Mouse (Mus musculus) midbrain, postnatal 0 days (tissue): ENCODE measurements at regions not wholly inside any gene's neighbourhood (a gene's known extent, or its start where the extent isn't known, plus 50 kb on each side); places are given as distances from the start of the nearest gene placed in this dataset.

Experiments
- ATAC-seq: fragments of 200-750 bp; cut with Nextera tagmentation; 2 replicates; pipeline ENCODE4 v1.8.0; 2017; ENCODE audit warnings: moderate number of reproducible peaks, mild to moderate bottlenecking, moderate TSS enrichment, moderate library complexity; ENCODE audit not compliant: low FRiP score
- DNase-seq: peaks from one replicate; pipeline ENCODE4 v3.0.0-alpha.2; 2015; ENCODE audit warnings: low spot score
- H3K27ac ChIP-seq: fragments of 300-500 bp; sonication (generic); 2 replicates; pipeline ENCODE4 v1.5.1; 2014; ENCODE audit warnings: low read depth, mild to moderate bottlenecking, low read length, mixed read lengths
- H3K27me3 ChIP-seq: fragments of 300-500 bp; sonication (generic); 2 replicates; pipeline ENCODE4 v1.6.1; 2014; ENCODE audit warnings: low read length, control low read depth, mixed read lengths; ENCODE audit not compliant: insufficient read depth
- H3K36me3 ChIP-seq: fragments of 300-500 bp; sonication (generic); 2 replicates; pipeline ENCODE4 v1.6.1; 2014; ENCODE audit warnings: low read length, control low read depth, mixed read lengths; ENCODE audit not compliant: insufficient read depth
- H3K4me1 ChIP-seq: fragments of 300-500 bp; sonication (generic); 2 replicates; pipeline ENCODE4 v1.6.1; 2014; ENCODE audit warnings: mild to moderate bottlenecking, control low read depth, antibody characterized with exemption, low read length, mixed read lengths; ENCODE audit not compliant: insufficient read depth
- H3K4me2 ChIP-seq: fragments of 300-500 bp; sonication (generic); 2 replicates; pipeline ENCODE4 v1.6.1; 2014; ENCODE audit warnings: low read depth, mild to moderate bottlenecking, low read length, mixed read lengths; ENCODE audit not compliant: poor library complexity, severe bottlenecking
- H3K4me3 ChIP-seq: fragments of 300-500 bp; sonication (generic); 2 replicates; pipeline ENCODE4 v1.5.1; 2014; ENCODE audit warnings: low read depth, mild to moderate bottlenecking, low read length, moderate library complexity
- H3K9ac ChIP-seq: fragments of 300-500 bp; sonication (generic); replicated peaks from 2 replicates; pipeline ENCODE4 v1.6.1; 2014; ENCODE audit warnings: mild to moderate bottlenecking, low read length, moderate library complexity, mixed read lengths; ENCODE audit not compliant: poor library complexity, severe bottlenecking
- H3K9me3 ChIP-seq: fragments of 300-500 bp; sonication (generic); 2 replicates; pipeline ENCODE4 v1.6.1; 2016; ENCODE audit warnings: low read length, control low read depth
- CTCF ChIP-seq: IDR thresholded peaks from 2 replicates; pipeline ENCODE4 v1.5.1; 2016; ENCODE audit warnings: antibody characterized with exemption, mild to moderate bottlenecking
- WGBS: fragments of 180-500 bp; shearing (Covaris S2); extraction: QIAGEN DNeasy Blood & Tissue Kit; methylation state at CpG from one replicate; pipeline ENCODE4 v1.1.7; 2014; 5-methylcytosine and 5-hydroxymethylcytosine counted together

DNA sequence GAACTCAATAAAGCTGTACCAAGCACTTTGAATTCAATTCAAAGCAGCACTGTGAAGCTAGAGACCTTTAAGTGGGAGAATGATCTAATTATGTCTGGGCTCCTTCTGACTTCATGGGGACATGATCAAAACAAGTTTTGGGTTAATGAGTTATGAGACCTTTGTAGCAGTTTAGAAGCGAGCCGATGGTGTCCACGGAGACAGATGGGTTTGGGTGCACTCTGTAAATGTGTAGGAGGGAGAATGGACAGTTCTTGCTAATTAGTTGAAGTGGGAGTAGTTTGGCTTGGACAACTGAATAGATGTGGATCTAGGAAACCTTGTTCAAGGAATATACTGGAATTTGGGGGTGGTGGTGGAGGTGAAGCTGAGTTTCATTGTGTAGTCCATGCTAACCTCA, 186.3 kb upstream of the Cldn34b3 start:
- 69% methylated on average over 3 of the region's 3 CpGs for WGBS
- Histone ChIP-seq H3K27ac (no peak overlapping the region), H3K4me1 (no peaks in the 10 kb centered on the region), H3K4me2 (no peak overlapping the region), H3K4me3 (no peak overlapping the region), H3K36me3 (no peaks in the 10 kb centered on the region), H3K9ac (no peak overlapping the region), H3K9me3 (no peaks in the 10 kb centered on the region), H3K27me3 (no peaks in the 10 kb centered on the region)
- ATAC-seq (no peak), DNase-seq (no peak)
- no peak for TF ChIP-seq CTCF

DNA sequence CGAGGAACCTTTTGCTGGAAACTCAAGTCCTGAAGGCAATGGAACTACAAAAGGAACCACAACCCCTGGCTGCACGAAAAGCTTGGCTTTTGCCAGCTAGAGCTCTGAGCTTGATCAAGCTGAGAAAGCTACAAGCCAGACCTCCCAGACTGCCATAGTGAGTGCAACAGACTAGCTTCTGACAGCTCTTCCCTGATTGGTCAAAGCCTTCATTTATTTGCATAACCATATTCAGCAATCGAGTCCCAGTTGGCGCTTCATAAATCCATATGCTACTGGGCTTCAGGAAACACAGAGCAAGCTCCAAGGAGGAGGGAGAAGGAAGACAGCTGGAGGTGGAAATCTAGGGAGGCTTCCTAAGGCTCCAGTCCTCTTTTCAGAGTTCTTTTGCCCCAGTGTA, 181.4 kb upstream of the Cldn34b3 start:
- DNase-seq (no peak), ATAC-seq (no peak)
- no peaks in the 10 kb centered on the region for H3K9me3 ChIP-seq
- no peaks in the 10 kb centered on the region for H3K27me3 ChIP-seq
- no peaks in the 10 kb centered on the region for H3K4me1 ChIP-seq
- H3K4me3 ChIP-seq = no peak overlapping the region
- no peaks in the 10 kb centered on the region for H3K36me3 ChIP-seq
- 70% methylated on average over 4 of the region's 4 CpGs for WGBS
- TF ChIP-seq CTCF = no peak
- H3K4me2 ChIP-seq = no peak overlapping the region
- no peak overlapping the region for H3K27ac ChIP-seq
- no peak overlapping the region for H3K9ac ChIP-seq

DNA sequence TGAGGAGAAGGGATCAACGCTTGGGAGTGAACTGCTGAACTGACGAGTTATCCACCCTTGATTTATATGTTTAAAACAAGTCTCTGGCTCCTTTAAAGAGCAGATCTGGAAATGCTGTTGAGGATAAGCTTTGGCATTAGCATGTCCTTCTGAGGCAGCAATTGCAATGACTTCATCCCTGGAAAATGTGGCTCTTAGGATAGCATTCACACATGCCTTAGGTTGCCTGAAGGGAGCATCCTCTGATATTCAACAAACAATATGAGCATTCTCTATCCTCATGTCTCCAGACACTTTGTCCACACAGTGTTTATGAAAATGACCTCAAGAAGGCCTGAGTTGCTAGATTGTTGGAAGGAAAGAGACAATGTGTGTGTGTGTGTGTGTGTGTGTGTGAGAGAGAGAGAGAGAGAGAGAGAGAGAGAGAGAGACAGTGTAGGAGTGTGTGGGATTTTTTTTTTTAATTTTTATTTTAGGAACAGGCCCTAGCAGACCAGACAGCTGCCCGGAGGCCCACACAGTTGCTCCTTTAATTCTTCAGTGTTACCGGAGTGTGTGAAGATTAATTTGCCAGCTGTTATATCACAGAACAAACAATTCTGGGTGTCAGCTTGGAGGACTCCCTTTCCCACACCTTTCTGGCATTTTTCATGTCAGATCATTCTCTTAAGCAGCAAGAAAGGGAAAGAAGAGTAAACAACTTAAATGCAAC, 153.2 kb upstream of the Cldn34b3 start:
- no peak for TF ChIP-seq CTCF
- Histone ChIP-seq H3K27me3 (no peaks in the 10 kb centered on the region), H3K27ac (no peak overlapping the region), H3K4me2 (no peak overlapping the region), H3K4me1 (no peaks in the 10 kb centered on the region), H3K4me3 (no peak overlapping the region), H3K9me3 (no peaks in the 10 kb centered on the region), H3K9ac (no peak overlapping the region), H3K36me3 (no peaks in the 10 kb centered on the region)
- no peak for DNase-seq
- 62% methylated on average over 4 of the region's 4 CpGs for WGBS
- ATAC-seq = no peak

DNA sequence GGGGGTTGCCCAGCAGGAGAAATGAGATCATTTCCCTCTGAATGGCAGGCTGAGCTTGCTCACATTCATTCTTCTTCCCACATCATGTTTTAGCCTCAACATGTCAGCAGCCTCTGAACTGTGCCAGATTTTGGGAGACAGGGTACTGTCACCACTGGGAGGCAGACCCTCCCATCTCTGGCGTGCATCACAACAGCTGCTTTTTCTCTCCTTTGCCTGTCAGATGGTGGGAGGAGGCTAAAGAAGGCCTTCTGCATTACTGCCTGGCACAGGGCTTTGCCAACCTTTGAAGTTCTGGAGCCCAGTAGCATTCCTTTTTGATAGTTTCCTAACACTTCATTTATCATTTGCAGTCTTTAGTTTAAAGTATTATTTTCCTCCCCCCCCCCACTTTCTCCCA, 148.0 kb upstream of the Cldn34b3 start:
- no peaks in the 10 kb centered on the region for H3K36me3 ChIP-seq
- H3K9ac ChIP-seq = no peak overlapping the region
- H3K4me3 ChIP-seq = no peak overlapping the region
- no peaks in the 10 kb centered on the region for H3K9me3 ChIP-seq
- ATAC-seq (no peak), DNase-seq (no peak)
- H3K4me2 ChIP-seq = no peak overlapping the region
- no peak overlapping the region for H3K27ac ChIP-seq
- H3K4me1 ChIP-seq = no peaks in the 10 kb centered on the region
- H3K27me3 ChIP-seq = no peaks in the 10 kb centered on the region
- no peak for TF ChIP-seq CTCF
- 42% methylated on average over 1 of the region's 1 CpGs for WGBS

DNA sequence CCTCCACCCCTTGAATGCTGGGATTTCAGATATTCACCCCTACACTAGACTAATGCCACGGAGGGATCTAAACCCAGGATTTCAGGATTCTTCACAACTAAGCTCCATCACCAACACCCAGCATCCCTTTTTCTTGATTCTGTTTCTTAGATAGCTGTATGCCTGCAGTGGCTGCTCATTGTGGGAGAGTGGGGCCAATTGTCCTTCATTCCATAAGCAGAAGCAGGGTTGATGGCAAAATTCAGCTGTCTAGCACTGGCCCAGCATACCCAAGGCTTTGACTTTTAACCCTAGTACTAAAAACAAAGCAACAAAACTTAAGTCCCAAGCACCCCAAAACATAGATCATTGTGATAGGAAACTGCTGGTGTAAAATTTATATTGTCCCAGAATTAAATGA, 147.5 kb upstream of the Cldn34b3 start:
- ATAC-seq (no peak), DNase-seq (no peak)
- 68% methylated on average over 1 of the region's 1 CpGs for WGBS
- Histone ChIP-seq H3K27ac (no peak overlapping the region), H3K4me1 (no peaks in the 10 kb centered on the region), H3K4me3 (no peak overlapping the region), H3K36me3 (no peaks in the 10 kb centered on the region), H3K4me2 (no peak overlapping the region), H3K9me3 (no peaks in the 10 kb centered on the region), H3K27me3 (no peaks in the 10 kb centered on the region), H3K9ac (no peak overlapping the region)
- TF ChIP-seq CTCF = no peak

DNA sequence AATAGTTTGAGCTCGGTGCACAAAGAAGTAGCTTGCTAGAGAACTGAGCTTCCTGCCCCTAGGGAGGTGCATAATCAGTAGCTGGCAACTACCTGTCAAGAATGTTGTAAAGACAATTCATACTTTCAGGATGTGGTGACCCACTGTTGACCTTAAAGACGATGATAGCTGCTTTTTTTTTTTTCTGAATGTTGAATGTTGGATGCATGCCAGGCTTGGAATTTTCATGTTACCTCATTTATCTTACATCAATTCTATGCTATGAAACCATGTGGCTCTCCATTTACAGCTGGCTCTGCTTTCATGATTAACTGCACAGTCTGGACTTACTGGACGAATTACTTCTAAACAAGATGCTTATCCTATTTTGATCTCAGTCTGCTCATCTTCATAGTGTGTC, 143.2 kb upstream of the Cldn34b3 start:
- H3K4me1 ChIP-seq = no peaks in the 10 kb centered on the region
- H3K9ac ChIP-seq = no peak overlapping the region
- H3K4me3 ChIP-seq = no peak overlapping the region
- 43% methylated on average over 3 of the region's 3 CpGs for WGBS
- H3K27ac ChIP-seq = no peak overlapping the region
- TF ChIP-seq CTCF = no peak
- no peaks in the 10 kb centered on the region for H3K27me3 ChIP-seq
- H3K9me3 ChIP-seq = no peaks in the 10 kb centered on the region
- ATAC-seq (no peak), DNase-seq (no peak)
- no peaks in the 10 kb centered on the region for H3K36me3 ChIP-seq
- no peak overlapping the region for H3K4me2 ChIP-seq
